Mouse (Mus musculus): Measurements from ENCODE around the gene Prkn.
A peak's percentile ranks its signal among the peaks of the same experiment; 100 is the strongest.

- peak in 1 of 3 experiments; percentile 0; a peak in 1 of 6 replicates for TF ChIP-seq CTCF (IDR thresholded peaks at IDR 0.05 in 2 of 3, conservative IDR thresholded peaks at IDR 0.05 in 1 of 3; ENCODE audit: control insufficient read depth in 1 of 3, insufficient read depth in 1 of 3, low read depth in 2 of 3, low read length in 3 of 3, poor library complexity in 1 of 3, severe bottlenecking in 1 of 3)
- TF ChIP-seq USF1 (IDR thresholded peaks at IDR 0.05; ENCODE audit: low read depth, low read length), result no peak
Observed at GRCm38 (mm10) chr17:11970160-11970559, 1130.0 kb downstream of the Prkn start.

Data from MEL (cell line).